Mouse (Mus musculus) ES-Bruce4 (cell line): ENCODE data around the gene Prn.

ENCODE experiments used
- CTCF ChIP-seq: IDR thresholded peaks from one replicate; pipeline ENCODE4 v1.8.1; 2011; ENCODE audit warnings: low read depth, low read length
- EP300 ChIP-seq: IDR thresholded peaks from 2 replicates; pipeline ENCODE4 v1.6.1; 2011; ENCODE audit warnings: low read depth, low read length; ENCODE audit not compliant: insufficient read depth
- POLR2A ChIP-seq: IDR thresholded peaks from one replicate; pipeline ENCODE4 v1.8.1; 2011; ENCODE audit warnings: low read length; ENCODE audit not compliant: insufficient read depth

- no peak for TF ChIP-seq CTCF
- no peak for TF ChIP-seq POLR2A
- TF ChIP-seq EP300: no peak
Observed at GRCm38 (mm10) chr2:131946351-131946750, 36.6 kb downstream of the Prn start.
